Mouse (Mus musculus): ENCODE results near the gene Kcnj12.
A peak's percentile ranks its signal among the peaks of the same experiment; 100 is the strongest.

The Kcnj12 gene

DNA sequence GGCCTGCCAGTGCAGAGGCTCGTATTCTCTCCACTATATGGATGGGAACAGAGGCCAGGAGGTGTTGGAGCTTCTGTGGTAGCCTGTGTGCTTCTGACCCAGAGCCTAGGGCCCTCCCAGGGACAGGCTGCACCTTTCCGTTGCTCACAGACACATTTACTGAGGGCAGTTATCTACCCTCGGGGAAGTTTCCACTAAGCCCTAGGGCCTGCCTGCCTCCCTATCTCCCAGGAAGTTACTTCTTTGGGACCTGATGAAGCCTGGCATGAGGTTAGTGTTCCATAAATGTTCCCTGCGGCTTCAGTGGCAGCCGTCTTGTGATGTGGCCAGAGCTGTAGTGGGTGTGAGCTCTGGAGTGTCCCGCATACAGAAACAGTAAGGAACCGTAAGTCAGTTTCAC, 3.2 kb downstream of the Kcnj12 start:
- no peak for DNase-seq

DNA sequence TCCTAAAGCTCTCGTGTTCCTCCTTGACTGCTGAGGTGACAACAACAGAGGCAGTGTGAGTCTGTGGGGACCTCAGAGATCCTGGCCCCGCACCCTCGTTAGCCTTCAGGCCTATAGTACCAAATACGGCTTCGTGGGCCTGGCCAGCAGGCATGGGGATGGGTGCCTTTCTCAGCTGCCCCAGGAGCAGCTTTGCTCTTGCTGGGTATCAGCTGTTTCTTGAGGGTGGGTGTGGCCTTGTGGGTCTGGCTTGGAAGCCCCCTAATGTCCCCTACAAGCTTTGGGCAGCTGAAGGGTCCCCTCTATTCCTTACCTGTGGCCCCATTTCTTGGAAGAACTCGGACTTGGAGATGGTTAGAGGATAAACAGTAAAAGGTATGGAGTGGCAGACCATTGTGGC, 4.0 kb downstream of the Kcnj12 start:
- no peak for DNase-seq

DNA sequence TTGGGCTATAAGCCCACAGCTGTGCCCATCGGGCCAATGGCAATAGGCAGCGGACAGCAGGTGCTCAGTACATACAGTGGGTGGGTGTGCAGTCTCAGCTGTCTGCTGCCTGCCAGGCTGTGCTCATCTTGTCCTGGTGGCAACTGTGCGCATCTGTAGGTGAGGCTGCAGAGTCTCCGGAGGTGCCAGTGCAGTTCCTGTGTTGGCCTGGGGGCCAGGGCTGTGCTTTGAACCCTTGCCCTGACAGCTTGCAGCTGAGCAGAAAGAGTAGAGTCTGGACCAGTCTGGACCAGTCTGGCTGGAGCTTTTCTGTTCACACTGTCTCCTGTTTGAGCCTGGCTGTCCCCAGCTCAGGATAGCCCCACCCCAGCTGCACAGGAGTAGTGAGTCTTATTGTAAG, 4.8 kb downstream of the Kcnj12 start:
- no peak for DNase-seq

DNA sequence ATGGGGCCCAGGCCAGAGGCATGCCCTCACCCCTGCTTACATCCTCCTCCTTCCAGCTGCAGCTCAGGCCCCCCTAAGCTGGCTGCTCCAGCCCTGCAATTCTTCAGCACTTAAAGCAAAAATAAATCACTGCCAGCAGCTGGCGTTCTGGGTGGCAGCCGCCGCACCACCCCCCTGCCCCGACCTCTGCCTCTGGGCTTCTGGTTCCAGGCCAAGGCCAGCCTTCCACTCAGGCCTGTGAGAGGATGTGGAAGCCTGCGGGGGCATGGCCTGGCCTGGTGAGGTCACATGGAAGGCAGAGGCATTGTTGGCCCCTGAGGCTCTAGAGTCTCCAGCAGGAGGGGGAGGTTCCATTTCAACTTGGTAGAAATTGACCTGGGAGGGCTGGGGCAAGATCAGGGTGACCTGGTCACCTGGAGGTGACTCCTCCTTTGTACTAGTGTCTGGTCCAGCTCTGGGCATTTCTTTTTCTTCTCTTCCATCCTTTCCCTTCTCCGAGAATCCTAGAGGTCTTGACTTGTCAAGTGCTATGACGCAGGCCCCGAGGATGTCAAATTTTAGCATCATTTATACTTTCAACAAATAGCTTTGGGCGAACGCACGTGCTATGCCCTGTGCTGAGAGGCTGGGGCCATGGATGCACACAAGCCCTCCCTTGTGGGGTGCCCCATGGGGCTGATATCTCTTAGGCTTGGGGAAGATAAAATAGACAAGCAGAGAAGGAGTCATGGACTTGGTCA, 6.0 kb downstream of the Kcnj12 start:
- peak; percentile 68 for DNase-seq

DNA sequence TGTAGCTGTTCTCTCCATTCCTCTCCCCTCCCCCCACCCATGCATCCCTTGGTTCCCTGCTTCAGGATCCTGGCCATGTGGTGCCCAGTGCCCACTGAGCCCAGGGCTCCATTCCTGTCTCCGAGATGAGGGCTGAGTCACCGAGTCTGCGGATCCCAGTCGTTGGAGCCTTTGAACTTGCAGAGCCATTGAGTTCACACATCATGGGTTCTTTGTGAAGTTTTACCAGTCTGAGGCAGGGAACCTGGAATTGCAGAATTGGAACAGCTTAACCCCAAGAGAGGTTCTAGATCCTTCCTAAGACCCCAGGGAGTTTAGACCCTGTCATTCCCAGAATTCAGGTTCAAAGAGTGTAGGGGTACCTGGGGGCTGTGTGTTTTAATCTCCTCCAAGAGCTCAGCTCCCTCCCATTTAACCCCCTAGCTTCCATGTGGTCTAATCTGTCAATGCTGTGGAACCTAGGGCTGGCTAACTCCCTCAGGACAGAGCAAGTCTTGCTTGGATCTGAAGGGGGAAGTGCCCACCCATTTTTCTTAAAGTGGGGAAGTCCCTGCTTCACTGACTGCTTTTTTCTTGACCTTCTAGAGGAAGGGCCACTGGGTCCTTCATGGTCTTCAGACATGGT, 6.9 kb downstream of the Kcnj12 start:
- DNase-seq, result no peak

DNA sequence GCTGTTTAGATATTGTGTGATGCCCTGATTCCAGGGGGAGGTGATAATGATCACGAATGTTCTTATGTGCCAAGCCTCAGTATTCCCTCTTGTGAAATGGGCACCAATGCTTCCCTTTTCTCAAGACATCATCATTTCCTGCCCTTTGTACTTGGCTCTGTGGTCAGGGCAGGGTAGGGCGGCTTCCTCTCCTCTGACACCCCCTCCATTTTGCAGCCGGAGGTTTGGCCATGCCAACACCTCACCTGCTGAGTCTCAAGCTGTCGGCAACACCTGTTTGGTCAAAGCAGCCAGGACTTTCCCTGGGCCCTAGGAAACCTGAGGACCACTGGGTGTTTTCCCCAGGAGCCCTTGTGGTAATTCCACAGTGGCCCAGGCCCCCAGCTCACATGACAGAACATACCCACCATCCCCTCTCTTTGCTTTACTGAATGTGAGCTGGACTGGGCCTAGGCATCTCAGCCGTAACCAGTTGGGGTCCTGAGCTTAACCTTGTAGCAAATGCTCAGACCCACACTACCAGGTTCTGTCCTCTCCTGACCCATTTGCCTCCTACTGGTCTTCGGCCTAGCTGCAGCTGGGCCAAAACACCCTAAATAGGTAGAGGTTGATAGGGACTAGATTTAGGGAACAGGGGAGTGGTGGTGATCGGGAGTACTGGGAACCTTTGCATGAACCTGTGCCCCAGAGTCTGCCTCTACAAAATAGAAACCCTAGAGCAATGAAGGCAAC, 7.7 kb downstream of the Kcnj12 start:
- DNase-seq, result no peak

DNA sequence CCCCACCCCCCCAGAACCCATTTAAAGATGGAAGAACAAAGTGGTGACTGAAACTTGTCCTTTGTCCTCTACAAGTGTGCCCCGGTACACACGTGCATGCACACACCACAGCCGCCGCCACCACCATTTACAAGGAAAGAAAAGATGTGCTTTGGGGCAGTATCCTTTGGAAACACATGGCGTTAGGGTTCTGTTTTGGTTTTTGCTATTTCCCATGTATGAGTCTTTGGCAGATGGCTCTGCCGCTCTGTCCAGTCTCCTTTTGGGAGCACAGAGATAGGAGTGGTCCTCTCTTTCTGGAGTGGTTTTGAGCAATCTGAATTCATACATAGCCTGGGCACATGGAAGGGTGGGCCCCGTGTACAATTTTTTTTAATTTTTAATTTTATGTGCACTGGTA, 8.8 kb downstream of the Kcnj12 start:
- DNase-seq, result no peak

DNA sequence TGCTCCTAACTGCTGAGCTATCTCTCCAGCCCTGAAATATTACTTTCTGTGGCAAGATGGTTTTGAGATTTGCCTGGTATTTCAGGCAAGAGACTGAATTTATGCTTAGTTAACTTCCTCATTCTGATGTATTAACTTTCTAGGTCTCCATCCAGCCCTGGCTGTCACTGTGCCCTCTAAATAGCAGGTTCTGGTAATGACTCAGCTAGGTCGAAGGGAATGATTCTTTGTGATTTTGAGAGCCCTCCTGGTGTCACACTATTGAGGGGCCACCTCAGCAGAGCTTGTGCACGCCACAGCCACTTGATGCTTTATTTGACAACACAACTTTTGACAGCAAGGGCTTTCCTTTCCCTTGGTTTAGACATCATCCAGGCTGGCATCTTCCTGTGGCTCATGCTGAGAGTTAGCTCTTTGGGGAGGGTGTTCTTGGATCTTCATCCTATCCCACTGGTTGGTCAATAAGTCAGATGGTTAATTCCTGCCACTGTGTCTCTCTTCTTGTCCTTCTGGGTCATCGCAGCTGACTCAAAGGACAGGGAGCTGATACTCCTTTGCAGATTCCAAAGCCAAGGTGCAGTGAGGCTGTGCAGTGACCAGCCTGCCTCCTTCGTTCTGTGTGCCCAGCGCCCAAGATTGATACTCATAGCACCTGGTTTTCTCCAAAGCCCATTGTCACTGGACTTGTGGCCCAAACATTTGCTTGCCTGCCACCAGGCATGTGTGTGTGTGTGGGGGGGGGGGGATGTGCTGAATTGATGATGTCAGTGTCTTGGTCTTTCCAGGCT, 9.5 kb downstream of the Kcnj12 start:
- DNase-seq, result no peak

DNA sequence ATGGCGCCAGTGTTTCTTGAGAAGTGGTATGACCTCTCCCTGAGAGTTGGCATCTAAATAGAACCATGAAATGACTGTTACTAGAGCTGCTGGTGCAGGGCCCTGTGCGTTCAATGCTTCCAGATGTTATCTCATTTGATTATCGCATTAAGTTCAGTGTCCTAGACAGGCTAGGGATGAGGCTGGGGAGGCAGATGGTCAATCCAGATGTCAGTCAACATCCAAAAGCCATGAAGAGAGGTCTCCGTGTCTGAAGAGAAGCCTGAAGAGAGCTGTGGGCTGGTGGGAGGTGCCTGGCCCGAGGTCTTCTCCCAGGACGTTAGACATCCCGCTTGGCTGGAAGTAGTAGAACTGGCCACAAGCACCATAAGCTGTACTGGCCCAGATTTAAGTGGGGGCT, 10.1 kb downstream of the Kcnj12 start:
- no peak for DNase-seq

DNA sequence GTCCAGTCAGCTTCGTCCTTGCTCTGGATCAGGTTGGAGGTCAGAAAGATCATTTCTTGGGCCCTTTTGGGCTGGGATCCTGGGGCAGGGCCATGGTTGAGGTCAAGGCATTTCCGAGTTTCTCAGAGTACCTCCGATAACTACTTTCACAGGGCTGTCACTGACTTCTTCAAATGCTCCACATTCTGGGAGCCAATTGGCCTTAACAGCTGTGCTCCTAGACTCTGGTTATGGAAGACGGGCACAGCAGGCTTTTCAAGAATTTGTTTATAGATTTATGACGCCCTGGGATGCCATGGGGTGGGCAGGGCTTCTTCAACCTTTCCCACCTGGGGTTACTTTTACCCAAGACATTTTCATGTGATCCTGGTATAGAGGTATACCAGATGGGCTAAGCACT, 10.8 kb downstream of the Kcnj12 start:
- no peak for DNase-seq

DNA sequence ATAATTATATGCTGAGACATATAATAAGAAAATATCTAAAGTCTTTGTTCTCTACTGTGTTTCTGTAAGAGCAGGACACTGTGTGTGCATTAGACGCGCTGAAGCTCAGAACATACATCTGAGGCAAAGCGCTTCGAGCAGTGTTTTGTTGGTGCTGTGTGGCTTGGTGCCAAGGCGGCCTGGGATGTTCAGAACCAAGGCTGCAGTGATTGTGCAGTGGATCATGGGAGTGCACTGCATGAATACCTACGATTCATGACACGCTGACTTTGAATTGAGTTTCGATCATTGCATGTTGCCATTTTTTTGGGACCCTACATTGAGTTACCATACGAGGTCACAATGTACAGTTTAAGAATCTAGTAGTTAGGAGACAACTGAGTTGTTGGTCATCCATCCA, 14.3 kb downstream of the Kcnj12 start:
- DNase-seq, result no peak

DNA sequence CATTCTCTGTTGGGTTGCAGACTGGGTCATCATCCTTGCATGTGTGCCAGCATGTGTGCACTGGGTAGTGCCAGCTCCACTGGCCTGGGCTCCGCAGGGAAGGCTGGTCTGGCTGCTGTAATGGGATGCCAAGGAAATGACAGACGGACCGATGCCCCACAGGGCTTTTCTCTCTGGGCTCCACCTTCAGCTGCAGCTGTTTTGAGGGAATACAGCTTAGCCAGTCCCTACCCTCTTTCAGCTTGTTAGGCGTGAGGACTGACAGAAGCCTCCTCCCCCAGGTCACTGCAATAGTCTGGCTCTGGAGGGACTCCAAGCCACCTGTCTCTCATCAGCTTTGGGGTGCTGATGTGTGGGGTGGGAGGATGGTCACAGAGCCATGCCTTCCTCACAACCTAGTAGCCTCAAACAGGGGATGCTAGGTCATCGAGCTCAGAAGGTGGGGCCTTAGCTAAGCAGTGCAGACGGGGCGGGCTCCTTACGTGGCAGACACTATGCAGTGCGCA, 16.0 kb downstream of the Kcnj12 start:
- no peak for DNase-seq

DNA sequence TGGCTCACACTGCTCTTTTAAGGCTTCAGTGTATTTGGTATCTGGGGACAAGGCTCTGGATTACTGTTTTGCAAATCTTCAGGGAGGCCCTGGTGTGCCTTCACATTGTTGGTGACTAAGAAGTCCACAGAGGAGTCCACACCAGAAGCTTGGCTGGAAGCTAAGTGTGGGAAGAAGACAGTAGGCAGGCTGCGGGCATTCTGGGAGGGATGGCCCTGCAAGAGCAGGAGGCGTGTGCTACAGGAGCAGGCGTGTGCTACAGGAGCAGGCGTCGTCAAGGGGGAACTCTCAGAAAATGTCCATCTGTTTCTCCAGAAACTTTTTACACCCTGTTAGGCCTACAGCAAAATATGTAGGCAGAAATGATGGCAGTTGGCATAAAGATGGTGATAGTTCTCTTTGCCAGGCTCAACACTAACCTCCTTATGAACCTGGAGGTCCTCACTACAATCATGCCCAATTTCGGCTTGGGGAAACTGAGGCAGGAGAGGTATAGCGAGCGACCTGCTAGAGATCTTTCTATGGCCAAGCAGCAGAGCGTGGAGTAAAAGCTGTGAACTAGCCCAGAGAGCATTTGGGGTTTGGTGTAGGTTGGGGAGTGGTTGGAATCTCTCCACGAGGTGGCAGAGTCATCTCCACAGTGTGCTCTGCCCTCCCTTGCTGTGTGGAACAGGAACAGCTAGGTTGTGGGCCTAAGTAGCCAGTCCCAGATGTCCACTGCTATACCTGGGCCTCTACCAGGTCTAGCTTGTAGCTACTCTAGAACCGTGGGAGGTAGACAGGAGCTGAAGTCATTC, 18.7 kb downstream of the Kcnj12 start:
- no peak for DNase-seq

DNA sequence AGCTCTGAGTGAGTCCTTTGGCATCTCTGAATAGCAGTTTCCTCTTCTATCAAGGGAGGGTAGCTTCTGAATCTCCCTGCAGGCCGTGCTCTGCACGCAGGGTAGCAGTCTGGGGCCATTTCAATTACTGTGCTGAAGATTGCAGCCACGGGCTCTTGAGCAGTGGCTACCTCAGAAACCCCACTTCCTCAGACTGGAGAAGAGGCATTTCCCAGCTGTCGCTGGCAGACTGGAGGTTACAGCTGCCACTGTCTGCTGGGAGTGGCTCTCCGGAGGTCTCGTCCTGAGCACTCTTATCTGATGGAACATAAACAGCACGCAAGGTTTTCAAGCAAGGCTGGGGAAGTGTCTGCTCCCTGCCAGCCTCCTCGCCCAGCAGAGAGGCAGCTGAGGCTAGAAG, 20.2 kb downstream of the Kcnj12 start:
- no peak for DNase-seq

DNA sequence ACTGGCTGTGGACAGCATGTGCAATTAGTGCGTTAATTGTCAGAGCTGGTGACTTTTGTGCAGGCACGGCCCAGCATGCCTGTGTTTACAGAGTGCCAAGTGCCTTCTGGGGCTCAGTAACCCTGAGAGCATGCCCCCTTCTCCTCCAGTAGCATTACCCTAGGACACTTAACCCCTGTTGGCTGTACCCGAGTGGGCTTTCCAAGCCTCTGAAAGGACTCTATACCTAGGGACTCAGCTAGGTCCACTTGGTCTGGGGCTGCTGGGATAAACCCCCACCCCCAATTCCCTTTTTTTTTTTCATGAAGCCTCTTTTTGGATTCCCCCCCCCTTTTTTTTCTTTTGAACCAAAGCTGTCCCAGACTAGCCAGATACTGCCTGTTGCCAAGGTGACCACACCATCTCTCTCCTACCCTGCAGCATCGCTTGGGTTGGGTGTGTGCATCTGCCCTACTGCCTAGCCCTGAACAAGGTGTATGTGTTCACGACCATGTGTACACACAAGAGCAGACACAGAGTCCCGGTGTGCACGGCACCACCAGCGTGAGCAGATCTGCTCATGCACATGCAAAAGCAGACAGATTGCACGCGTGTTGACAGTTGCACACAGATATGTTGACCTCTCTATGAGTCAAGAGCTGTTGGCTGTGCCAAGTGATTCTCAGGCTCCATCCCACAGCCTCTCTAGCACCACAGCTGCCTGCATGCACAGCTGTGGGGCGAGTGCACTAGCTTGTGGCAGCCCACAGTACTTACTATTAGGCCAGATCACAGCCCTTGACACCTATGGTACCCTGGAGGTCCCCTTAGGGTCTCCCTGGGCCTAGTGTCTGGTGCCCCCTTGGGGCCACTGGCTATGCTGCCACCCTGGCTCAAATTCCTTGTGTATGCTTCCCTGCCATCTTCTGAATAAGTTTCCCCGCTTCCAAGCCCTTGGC, 21.0 kb downstream of the Kcnj12 start:
- no peak for DNase-seq

DNA sequence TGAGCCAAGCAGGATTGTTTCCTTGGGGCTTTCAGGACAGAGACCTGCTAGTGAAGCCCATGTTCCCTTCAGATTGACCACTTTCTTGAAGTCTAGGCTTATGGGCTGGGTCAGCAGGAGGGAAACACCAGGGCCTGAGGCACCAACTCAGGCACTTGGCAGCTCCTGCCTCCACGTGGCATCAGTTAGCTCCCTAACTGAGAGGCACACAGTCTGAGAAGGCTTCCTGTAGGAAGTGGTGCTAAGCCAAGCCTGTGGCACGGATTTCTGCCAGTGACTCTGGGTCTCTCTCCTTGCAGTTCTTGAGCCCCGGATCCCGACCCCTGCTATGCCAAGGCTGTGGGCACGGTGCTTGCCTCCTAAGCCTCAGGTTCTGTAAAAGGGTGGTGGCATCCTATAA, 22.4 kb downstream of the Kcnj12 start:
- no peak for DNase-seq

DNA sequence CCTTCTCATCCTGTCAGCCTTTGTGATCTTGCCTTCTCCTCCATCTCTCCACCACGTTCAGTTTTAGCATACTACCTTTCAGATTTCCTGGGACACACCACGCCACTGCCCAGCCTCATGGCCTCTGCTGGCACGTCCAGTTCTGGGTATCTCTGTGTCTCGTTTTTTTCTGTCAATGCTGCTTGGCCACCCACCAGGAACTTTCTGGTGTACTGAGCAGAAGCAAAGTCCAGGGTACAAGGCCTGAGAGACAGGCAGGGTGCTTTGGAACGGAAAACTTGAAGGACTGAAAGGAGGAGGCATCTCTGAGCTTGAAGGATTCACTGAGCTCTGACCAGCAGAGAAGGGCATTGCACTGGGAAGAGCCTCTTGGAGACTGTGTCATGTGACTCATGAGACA, 25.1 kb downstream of the Kcnj12 start:
- peak; percentile 78 for DNase-seq

DNA sequence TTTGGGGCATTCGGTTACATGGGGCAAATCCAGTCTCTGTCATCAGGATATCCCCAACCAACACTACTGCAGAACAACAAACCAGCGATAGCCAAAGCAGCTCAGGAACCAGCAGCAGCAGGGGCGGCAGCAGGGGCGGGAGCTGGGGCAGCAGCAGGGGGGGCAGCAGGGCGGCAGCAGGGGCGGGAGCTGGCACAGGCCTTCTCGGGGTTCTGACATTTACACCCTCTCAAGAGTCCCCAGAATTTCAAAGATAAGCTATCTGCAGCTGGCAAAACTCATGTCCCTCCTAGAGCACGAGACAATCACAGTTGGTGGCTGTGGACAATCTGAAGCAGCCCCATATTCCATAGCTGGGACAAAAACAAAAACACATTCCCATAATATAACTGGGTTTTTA, 28.8 kb downstream of the Kcnj12 start:
- no peak for DNase-seq

DNA sequence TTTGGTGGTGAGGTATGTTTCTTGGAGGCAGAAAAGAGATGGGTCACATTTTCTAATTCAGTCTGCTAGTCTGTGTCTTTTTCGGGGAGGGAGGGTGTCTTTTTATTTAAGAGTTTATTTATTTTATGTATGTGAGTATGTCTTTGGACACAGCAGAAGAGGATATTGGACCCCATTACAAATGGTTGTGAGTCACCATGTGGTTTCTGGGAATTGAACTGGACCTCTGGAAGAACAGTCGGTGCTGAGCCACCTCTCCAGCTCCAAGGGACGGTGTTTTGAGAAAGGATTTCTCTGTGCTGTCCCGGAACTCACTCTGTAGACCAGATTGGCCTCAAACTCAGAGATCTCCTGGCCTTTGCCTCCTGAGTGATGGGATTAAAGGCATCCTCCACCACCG, 34.5 kb downstream of the Kcnj12 start:
- no peak for DNase-seq

DNA sequence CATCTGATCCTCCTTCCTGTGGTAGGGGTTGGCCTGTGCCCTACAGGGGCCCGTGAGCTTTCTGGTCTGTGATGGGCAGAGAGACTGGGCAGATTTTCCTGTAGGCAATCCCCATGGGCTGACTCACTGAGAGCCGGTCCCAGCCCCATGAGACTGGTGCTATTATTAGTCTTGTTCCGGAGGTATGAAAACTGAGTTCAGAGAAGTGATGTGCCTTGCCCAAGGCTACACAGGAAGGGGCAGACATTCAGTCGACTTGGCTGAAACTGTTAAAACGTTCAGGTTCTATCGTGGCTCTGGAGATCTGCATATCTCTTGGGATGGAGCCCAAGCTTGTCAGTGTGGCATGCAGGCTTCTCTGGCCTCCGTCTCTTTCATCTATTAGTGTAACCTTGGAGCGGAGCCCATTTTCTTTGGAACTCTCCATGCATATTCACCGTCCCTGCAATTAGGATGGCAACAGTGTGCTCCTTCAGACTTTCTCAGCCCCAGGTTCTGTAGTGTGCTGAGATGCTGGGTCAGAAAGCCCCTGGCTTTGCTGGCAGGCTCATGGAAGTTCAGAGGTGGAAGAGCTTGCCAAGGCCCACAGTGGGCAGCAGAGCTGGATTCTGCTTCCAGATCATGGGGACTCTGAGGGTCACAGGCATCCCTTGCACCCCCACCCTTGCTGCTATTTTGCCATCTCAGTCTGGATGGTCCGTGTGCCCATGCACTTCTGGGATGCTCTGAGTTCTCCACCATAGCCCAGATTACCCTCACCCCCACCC, 37.5 kb downstream of the Kcnj12 start:
- no peak for DNase-seq
